Mouse (Mus musculus) stomach, postnatal 0 days (tissue): ENCODE measurements around the gene Jpt2. TPM values are rescaled to one million over a fixed set of nuclear protein-coding genes. Genes with fewer than 3 reads are reported as not detected.

Source experiments
- ATAC-seq: fragments of 200-750 bp; cut with Nextera tagmentation; 2 replicates; pipeline ENCODE4 v1.8.0; 2017; ENCODE audit not compliant: low FRiP score, low TSS enrichment
- DNase-seq: peaks from one replicate; pipeline ENCODE4 v3.0.0-alpha.2; 2016; ENCODE audit warnings: low spot score
- H3K27ac ChIP-seq: fragments of 300-500 bp; sonication (generic); replicated peaks from 2 replicates; pipeline ENCODE4 v1.5.1; 2014; ENCODE audit warnings: mild to moderate bottlenecking, control low read depth
- H3K27me3 ChIP-seq: fragments of 300-500 bp; sonication (generic); 2 replicates; pipeline ENCODE4 v1.6.1; 2014; ENCODE audit warnings: low read length; ENCODE audit not compliant: control insufficient read depth, insufficient read depth
- H3K36me3 ChIP-seq: fragments of 300-500 bp; sonication (generic); 2 replicates; pipeline ENCODE4 v1.6.1; 2014; ENCODE audit warnings: low read length, mixed read lengths; ENCODE audit not compliant: control insufficient read depth, insufficient read depth
- H3K4me1 ChIP-seq: fragments of 300-500 bp; sonication (generic); replicated peaks from 2 replicates; pipeline ENCODE4 v1.6.1; 2014; ENCODE audit warnings: antibody characterized with exemption; ENCODE audit not compliant: control insufficient read depth, insufficient read depth
- H3K4me2 ChIP-seq: fragments of 300-500 bp; sonication (generic); replicated peaks from 2 replicates; pipeline ENCODE4 v1.6.1; 2014; ENCODE audit warnings: low read depth, mild to moderate bottlenecking, control low read depth, moderate library complexity
- H3K4me3 ChIP-seq: fragments of 300-500 bp; sonication (generic); 2 replicates; pipeline ENCODE4 v1.5.1; 2014; ENCODE audit warnings: low read depth, low read length, control low read depth
- H3K9ac ChIP-seq: fragments of 300-500 bp; sonication (generic); 2 replicates; pipeline ENCODE4 v1.6.1; 2014; ENCODE audit warnings: mild to moderate bottlenecking, low read length, control low read depth, mixed read lengths
- H3K9me3 ChIP-seq: fragments of 300-500 bp; sonication (generic); 2 replicates; pipeline ENCODE4 v1.6.1; 2016; ENCODE audit warnings: low read length; ENCODE audit not compliant: control insufficient read depth
- CTCF ChIP-seq: IDR thresholded peaks from 2 replicates; pipeline ENCODE4 v1.5.1; 2016; ENCODE audit warnings: antibody characterized with exemption, low read depth, mild to moderate bottlenecking, moderate library complexity
- EP300 ChIP-seq: optimal IDR thresholded peaks from 2 replicates; pipeline ENCODE3; 2016; ENCODE audit warnings: antibody characterized with exemption
- WGBS: fragments of 180-500 bp; shearing (Covaris S2); extraction: QIAGEN DNeasy Blood & Tissue Kit; methylation state at CpG from one replicate; pipeline ENCODE4 v1.1.7; 2014; 5-methylcytosine and 5-hydroxymethylcytosine counted together
- polyA plus RNA-seq: library from polyadenylated mRNA; unstranded; fragments of >200 nt; fragmentation: Nextera tagmentation; extraction: Ambion mirVana; gene quantifications from 2 replicates; pipeline ENCODE4 v1.2.1, GENCODE M21; 2015

The Jpt2 gene
- polyA plus RNA-seq, 1 experiment from 2014 or later: 53.9 TPM

GRCm38 (mm10) chr17:24903767-24904166, 56.7 kb downstream of the Jpt2 start:
- no peak overlapping the region for H3K27ac ChIP-seq
- TF ChIP-seq CTCF (no peak), EP300 (no peak)
- H3K4me2 ChIP-seq: no peak overlapping the region
- no peaks in the 10 kb centered on the region for H3K27me3 ChIP-seq
- H3K9me3 ChIP-seq: no peaks in the 10 kb centered on the region
- ATAC-seq (no peak), DNase-seq (no peak)
- no peaks in the 10 kb centered on the region for H3K4me1 ChIP-seq
- no peak overlapping the region for H3K4me3 ChIP-seq
- no peak overlapping the region for H3K9ac ChIP-seq
- H3K36me3 ChIP-seq: peaks cover 64% of the 10 kb centered on the region
- WGBS: 81% methylated on average over 9 of the region's 9 CpGs

- TF ChIP-seq EP300: no peak
- TF ChIP-seq CTCF: peak; percentile 61
- H3K9me3 ChIP-seq: no peaks in the 10 kb centered on the region
- no peak overlapping the region for H3K4me3 ChIP-seq
- WGBS: 69% methylated on average over 9 of the region's 9 CpGs
- no peak overlapping the region for H3K4me2 ChIP-seq
- H3K4me1 ChIP-seq: no peaks in the 10 kb centered on the region
- H3K36me3 ChIP-seq: peaks cover 64% of the 10 kb centered on the region
- no peaks in the 10 kb centered on the region for H3K27me3 ChIP-seq
- no peak for DNase-seq
- no peak overlapping the region for H3K9ac ChIP-seq
- no peak overlapping the region for H3K27ac ChIP-seq
- ATAC-seq: no peak
Measured at GRCm38 (mm10) chr17:24902671-24903474, 57.6 kb downstream of the Jpt2 start.

- WGBS: 90% methylated on average over 5 of the region's 5 CpGs
- H3K36me3 ChIP-seq: peaks cover 58% of the 10 kb centered on the region
Measured at GRCm38 (mm10) chr17:24902124-24902523, 58.4 kb downstream of the Jpt2 start.

GRCm38 (mm10) chr17:24900014-24900413, 60.5 kb downstream of the Jpt2 start:
- 90% methylated on average over 6 of the region's 6 CpGs for WGBS
- TF ChIP-seq CTCF: no peak
- TF ChIP-seq EP300: no peak
- Histone ChIP-seq H3K4me2 (no peak overlapping the region), H3K27me3 (no peaks in the 10 kb centered on the region), H3K9ac (no peak overlapping the region), H3K27ac (no peak overlapping the region), H3K4me1 (peaks cover 5% of the 10 kb centered on the region; the same call in 1 of the 2 replicates), H3K4me3 (no peak overlapping the region), H3K9me3 (no peaks in the 10 kb centered on the region), H3K36me3 (peaks cover 47% of the 10 kb centered on the region)
- no peak for ATAC-seq
- DNase-seq: no peak

More at GRCm38 (mm10) chr17:24902124-24902523, 58.4 kb downstream of the Jpt2 start:
- no peaks in the 10 kb centered on the region for H3K27me3 ChIP-seq
- ATAC-seq: no peak
- TF ChIP-seq EP300: no peak
- no peak for TF ChIP-seq CTCF
- DNase-seq: no peak
- peaks cover 1% of the 10 kb centered on the region; the same call in 1 of the 2 replicates for H3K4me1 ChIP-seq
- no peak overlapping the region for H3K4me3 ChIP-seq
- H3K27ac ChIP-seq: no peak overlapping the region
- H3K9ac ChIP-seq: no peak overlapping the region
- no peak overlapping the region for H3K4me2 ChIP-seq
- no peaks in the 10 kb centered on the region for H3K9me3 ChIP-seq

- Histone ChIP-seq H3K4me3 (no peak overlapping the region), H3K9ac (no peak overlapping the region), H3K4me2 (no peak overlapping the region), H3K4me1 (peaks cover 5% of the 10 kb centered on the region), H3K9me3 (no peaks in the 10 kb centered on the region), H3K27ac (no peak overlapping the region), H3K27me3 (no peaks in the 10 kb centered on the region), H3K36me3 (peaks cover 42% of the 10 kb centered on the region)
- no peak for TF ChIP-seq EP300
- TF ChIP-seq CTCF: no peak
- DNase-seq: no peak
- ATAC-seq: no peak
- 80% methylated on average over 5 of the region's 5 CpGs for WGBS
Measured at GRCm38 (mm10) chr17:24899153-24899552, 61.3 kb downstream of the Jpt2 start.
